Mouse (Mus musculus) kidney, embryonic 15.5 days (tissue): ENCODE measurements around the gene Ppp3ca. TPM values are rescaled to one million over a fixed set of nuclear protein-coding genes. Genes with fewer than 3 reads are reported as not detected.

ENCODE experiments used
- ATAC-seq: fragments of 200-750 bp; cut with Nextera tagmentation; replicated peaks from 2 replicates; pipeline ENCODE4 v1.8.0; 2017; ENCODE audit warnings: moderate TSS enrichment; ENCODE audit not compliant: low FRiP score
- H3K27ac ChIP-seq: fragments of 300-500 bp; sonication (generic); 2 replicates; pipeline ENCODE4 v1.5.1; 2015; ENCODE audit warnings: mild to moderate bottlenecking, inconsistent platforms
- H3K27me3 ChIP-seq: fragments of 300-500 bp; sonication (generic); 2 replicates; pipeline ENCODE4 v1.6.1; 2015; ENCODE audit warnings: inconsistent platforms
- H3K36me3 ChIP-seq: fragments of 300-500 bp; sonication (generic); 2 replicates; pipeline ENCODE4 v1.6.1; 2015; ENCODE audit warnings: inconsistent platforms
- H3K4me1 ChIP-seq: fragments of 300-500 bp; sonication (generic); 2 replicates; pipeline ENCODE4 v1.6.1; 2015; ENCODE audit warnings: inconsistent platforms
- H3K4me2 ChIP-seq: fragments of 300-500 bp; sonication (generic); 2 replicates; pipeline ENCODE4 v1.6.1; 2015; ENCODE audit warnings: moderate library complexity, mild to moderate bottlenecking, inconsistent platforms
- H3K4me3 ChIP-seq: fragments of 300-500 bp; sonication (generic); replicated peaks from 2 replicates; pipeline ENCODE4 v1.5.1; 2015; ENCODE audit warnings: mild to moderate bottlenecking, inconsistent platforms
- H3K9ac ChIP-seq: fragments of 300-500 bp; sonication (generic); 2 replicates; pipeline ENCODE4 v1.6.1; 2015; ENCODE audit warnings: mild to moderate bottlenecking, inconsistent platforms
- H3K9me3 ChIP-seq: fragments of 300-500 bp; sonication (generic); replicated peaks from 2 replicates; pipeline ENCODE4 v1.6.1; 2016; ENCODE audit warnings: inconsistent platforms
- WGBS: fragments of 180-500 bp; shearing (Covaris S2); methylation state at CpG from one replicate; pipeline ENCODE4 v1.1.7; 2015; ENCODE audit warnings: mixed read lengths; 5-methylcytosine and 5-hydroxymethylcytosine counted together
- polyA plus RNA-seq: library from polyadenylated mRNA; unstranded; fragments of >200 nt; fragmentation: Nextera tagmentation; extraction: Ambion mirVana; gene quantifications from 2 replicates; pipeline ENCODE4 v1.2.1, GENCODE M21; 2015

The Ppp3ca gene
- polyA plus RNA-seq, 1 experiment from 2014 or later, result 64.0 TPM

DNA sequence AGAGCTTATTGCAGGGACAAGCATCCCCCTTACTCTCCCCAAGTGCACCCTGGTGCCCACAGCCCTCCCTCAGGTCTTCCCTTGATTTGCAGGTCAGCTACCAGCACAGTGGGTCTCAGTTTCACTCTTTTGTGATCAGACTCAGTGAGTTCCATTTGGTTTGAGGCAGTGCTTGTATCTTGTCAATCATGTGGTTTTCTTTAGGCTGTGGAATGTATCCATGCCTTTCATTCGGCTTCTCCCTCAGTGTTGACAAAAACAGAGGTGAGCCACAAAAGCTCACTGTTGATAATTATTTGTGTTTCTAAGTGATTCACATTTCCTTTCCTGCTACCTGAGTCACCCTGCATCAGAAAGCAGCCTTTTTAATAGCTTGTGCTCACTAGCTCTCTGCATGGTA, 66.1 kb downstream of the Ppp3ca start:
- Histone ChIP-seq H3K9ac (no peak overlapping the region), H3K27me3 (no peaks in the 10 kb centered on the region), H3K9me3 (no peaks in the 10 kb centered on the region), H3K27ac (no peak overlapping the region), H3K36me3 (no peaks in the 10 kb centered on the region), H3K4me3 (no peak overlapping the region), H3K4me2 (no peak overlapping the region), H3K4me1 (0 out of 2 replicates have a peak, but pooled peaks cover 8% of the 10 kb centered on the region)
- WGBS, result 62% methylated on average over 1 of the region's 1 CpGs
- no peak for ATAC-seq

DNA sequence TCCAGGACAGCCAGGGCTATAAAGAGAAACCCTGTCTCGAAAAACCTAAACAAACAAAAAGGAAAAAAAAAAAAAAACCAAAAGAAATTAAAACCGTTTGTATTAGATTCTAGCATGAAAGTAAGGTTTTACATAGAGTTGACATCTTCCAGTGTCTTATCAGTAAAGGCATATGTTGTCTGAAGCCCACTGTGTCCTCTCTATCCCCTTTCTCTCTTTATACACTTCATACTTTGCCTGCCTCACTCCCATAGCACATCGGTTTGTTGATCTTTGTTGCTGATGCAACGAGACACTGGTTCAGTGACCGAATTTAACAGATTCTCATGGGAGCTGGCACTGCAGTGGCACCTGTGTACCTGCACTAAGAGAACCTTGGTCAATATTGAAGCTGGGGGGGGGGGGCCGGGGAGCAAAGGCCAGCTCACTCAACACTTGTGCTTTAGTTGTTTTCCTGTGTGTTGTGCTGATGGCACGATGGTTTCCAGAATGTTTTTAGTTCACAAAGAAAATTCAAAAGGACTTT, 66.9 kb downstream of the Ppp3ca start:
- no peak for ATAC-seq
- Histone ChIP-seq H3K4me1 (0 out of 2 replicates have a peak, but pooled peaks cover 8% of the 10 kb centered on the region), H3K4me3 (no peak overlapping the region), H3K27me3 (no peaks in the 10 kb centered on the region), H3K9ac (no peak overlapping the region), H3K36me3 (no peaks in the 10 kb centered on the region), H3K27ac (no peak overlapping the region), H3K9me3 (no peaks in the 10 kb centered on the region), H3K4me2 (no peak overlapping the region)
- 75% methylated on average over 7 of the region's 7 CpGs for WGBS

GRCm38 (mm10) chr3:136738474-136738873, 68.5 kb downstream of the Ppp3ca start:
- H3K36me3 ChIP-seq, result no peaks in the 10 kb centered on the region
- no peak overlapping the region for H3K27ac ChIP-seq
- no peaks in the 10 kb centered on the region for H3K27me3 ChIP-seq
- no peak overlapping the region for H3K4me3 ChIP-seq
- no peaks in the 10 kb centered on the region for H3K9me3 ChIP-seq
- 98% methylated on average over 1 of the region's 1 CpGs for WGBS
- H3K4me2 ChIP-seq, result no peak overlapping the region
- no peak overlapping the region for H3K9ac ChIP-seq
- no peaks in the 10 kb centered on the region for H3K4me1 ChIP-seq
- ATAC-seq, result no peak

- no peak for ATAC-seq
- no peak overlapping the region for H3K27ac ChIP-seq
- no peaks in the 10 kb centered on the region for H3K27me3 ChIP-seq
- 92% methylated on average over 5 of the region's 5 CpGs for WGBS
- no peaks in the 10 kb centered on the region for H3K4me1 ChIP-seq
- H3K9ac ChIP-seq, result no peak overlapping the region
- H3K9me3 ChIP-seq, result no peaks in the 10 kb centered on the region
- H3K4me2 ChIP-seq, result no peak overlapping the region
- no peak overlapping the region for H3K4me3 ChIP-seq
- H3K36me3 ChIP-seq, result no peaks in the 10 kb centered on the region
Measured at GRCm38 (mm10) chr3:136738914-136739313, 69.0 kb downstream of the Ppp3ca start.

- Histone ChIP-seq H3K27ac (no peak overlapping the region), H3K4me1 (no peaks in the 10 kb centered on the region; the same call in 1 of the 2 replicates), H3K4me2 (no peak overlapping the region), H3K9ac (no peak overlapping the region), H3K36me3 (no peaks in the 10 kb centered on the region), H3K4me3 (no peak overlapping the region), H3K9me3 (no peaks in the 10 kb centered on the region), H3K27me3 (no peaks in the 10 kb centered on the region)
- 72% methylated on average over 5 of the region's 5 CpGs for WGBS
- ATAC-seq, result no peak
Measured at GRCm38 (mm10) chr3:136741659-136742058, 71.7 kb downstream of the Ppp3ca start.

GRCm38 (mm10) chr3:136742258-136743057, 72.5 kb downstream of the Ppp3ca start:
- Histone ChIP-seq H3K27ac (no peak overlapping the region), H3K4me2 (no peak overlapping the region), H3K9me3 (no peaks in the 10 kb centered on the region), H3K36me3 (no peaks in the 10 kb centered on the region), H3K9ac (no peak overlapping the region), H3K4me3 (no peak overlapping the region), H3K4me1 (no peaks in the 10 kb centered on the region; the same call in 1 of the 2 replicates), H3K27me3 (no peaks in the 10 kb centered on the region)
- ATAC-seq, result no peak
- 83% methylated on average over 9 of the region's 9 CpGs for WGBS

DNA sequence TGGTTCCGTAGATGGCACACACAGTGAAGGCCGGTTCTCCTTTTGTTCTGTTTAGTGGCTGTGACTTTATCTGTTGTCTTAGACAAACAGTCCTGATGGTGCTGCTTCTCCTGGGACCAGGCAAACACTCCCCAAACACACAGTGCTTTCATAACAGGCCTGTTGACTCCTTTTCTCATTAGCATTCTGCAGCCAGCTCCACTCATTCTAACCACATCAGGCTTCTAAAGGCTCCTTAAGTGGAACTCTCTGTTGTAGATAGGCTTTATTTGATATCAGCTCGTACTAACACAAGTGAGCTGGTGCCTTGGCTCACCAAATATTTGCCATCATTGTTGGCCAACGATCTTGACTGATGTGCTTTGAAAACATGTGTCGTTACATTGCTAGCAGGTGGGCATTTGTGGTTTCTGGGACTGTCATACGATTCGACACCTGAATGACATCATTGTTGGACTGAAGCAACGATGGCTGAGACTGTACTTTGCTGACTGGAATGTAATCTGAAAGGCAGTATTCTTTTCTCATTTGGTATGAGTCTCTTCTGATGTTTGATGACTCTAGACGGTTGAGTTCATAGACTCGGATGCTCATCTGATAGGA, 74.5 kb downstream of the Ppp3ca start:
- H3K4me3 ChIP-seq, result no peak overlapping the region
- no peak for ATAC-seq
- H3K27me3 ChIP-seq, result no peaks in the 10 kb centered on the region
- H3K4me1 ChIP-seq, result no peaks in the 10 kb centered on the region; the same call in none of the 2 replicates
- H3K4me2 ChIP-seq, result no peak overlapping the region
- no peak overlapping the region for H3K27ac ChIP-seq
- WGBS, result 86% methylated on average over 10 of the region's 10 CpGs
- no peaks in the 10 kb centered on the region for H3K9me3 ChIP-seq
- H3K36me3 ChIP-seq, result no peaks in the 10 kb centered on the region
- H3K9ac ChIP-seq, result no peak overlapping the region

DNA sequence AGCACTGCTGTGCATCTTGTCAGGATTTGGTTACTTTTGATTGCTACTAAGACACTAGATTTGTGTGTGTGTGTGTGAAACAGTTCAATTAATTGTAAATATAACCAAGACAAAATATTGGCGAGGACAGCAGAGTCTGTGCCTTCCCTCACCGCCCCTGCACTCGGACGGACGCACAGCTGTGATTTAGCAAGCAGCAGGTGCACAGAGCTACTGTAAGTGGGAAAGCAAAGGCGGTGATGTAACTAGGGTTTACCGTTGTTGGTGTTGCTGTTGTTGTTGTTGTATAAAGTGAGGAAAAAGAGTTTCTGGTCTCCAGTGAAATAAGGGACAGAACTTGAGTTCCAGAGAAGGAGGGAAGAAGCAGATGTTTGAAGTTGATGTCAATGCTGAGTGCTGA, 75.5 kb downstream of the Ppp3ca start:
- no peak overlapping the region for H3K4me2 ChIP-seq
- no peak overlapping the region for H3K27ac ChIP-seq
- no peak for ATAC-seq
- H3K4me1 ChIP-seq, result no peaks in the 10 kb centered on the region; the same call in none of the 2 replicates
- H3K36me3 ChIP-seq, result no peaks in the 10 kb centered on the region
- H3K4me3 ChIP-seq, result no peak overlapping the region
- WGBS, result 76% methylated on average over 7 of the region's 7 CpGs
- H3K9me3 ChIP-seq, result no peaks in the 10 kb centered on the region
- no peak overlapping the region for H3K9ac ChIP-seq
- no peaks in the 10 kb centered on the region for H3K27me3 ChIP-seq

DNA sequence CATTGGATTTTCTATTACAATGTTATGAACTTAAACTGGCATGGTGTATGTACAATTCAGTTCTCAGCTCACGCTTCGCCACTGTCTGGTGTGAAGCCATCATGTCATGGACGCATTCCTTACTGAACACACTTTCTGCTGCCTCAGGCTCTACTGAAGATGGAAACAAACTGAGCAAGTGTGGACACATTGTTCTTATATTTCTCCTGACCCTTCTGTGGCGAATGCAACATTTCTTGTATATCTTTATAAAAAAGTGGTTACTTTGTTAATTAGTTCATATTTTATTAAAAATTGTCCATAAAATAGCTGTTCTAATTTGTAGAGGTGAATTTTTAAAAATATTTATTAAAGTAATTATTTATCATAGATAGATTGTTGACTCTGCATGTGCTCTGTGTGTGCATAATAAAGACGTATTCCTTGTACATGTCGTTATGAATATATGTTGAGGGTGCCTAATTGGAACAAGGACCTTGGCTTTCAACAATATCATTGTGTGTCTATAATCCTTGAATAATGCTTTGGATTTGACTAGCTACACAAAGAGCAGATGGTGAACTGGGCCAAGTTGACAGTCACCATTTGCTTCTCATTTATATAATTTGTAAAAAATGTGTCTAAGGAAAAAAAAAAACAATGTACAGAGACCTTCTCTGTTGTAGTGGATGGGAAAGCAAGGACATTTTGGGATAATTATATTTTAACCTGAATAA, 79.0 kb downstream of the Ppp3ca start:
- Histone ChIP-seq H3K27ac (no peak overlapping the region), H3K4me3 (no peak overlapping the region), H3K27me3 (no peaks in the 10 kb centered on the region), H3K9me3 (no peaks in the 10 kb centered on the region), H3K9ac (no peak overlapping the region), H3K4me2 (no peak overlapping the region), H3K4me1 (peaks cover 5% of the 10 kb centered on the region), H3K36me3 (no peaks in the 10 kb centered on the region)
- no peak for ATAC-seq
- 95% methylated on average over 6 of the region's 6 CpGs for WGBS

DNA sequence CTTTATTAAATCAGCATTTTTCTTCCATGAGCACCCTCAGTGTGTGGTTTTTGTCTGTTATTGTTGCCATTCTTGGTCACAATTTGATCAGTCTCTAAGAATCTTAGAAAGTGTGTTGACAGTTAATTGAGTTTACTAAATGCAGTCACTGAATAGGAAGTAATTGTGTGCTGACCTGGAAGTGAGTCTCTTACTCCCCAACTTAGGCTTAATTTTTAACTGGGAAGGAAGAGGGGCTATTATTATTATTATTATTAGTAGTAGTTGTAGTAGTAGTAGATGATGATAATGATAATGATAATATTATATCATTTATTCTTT, 79.5 kb downstream of the Ppp3ca start:
- Histone ChIP-seq H3K4me1 (peaks cover 5% of the 10 kb centered on the region), H3K4me3 (no peak overlapping the region), H3K27me3 (no peaks in the 10 kb centered on the region), H3K9ac (no peak overlapping the region), H3K4me2 (no peak overlapping the region), H3K27ac (no peak overlapping the region), H3K9me3 (no peaks in the 10 kb centered on the region), H3K36me3 (no peaks in the 10 kb centered on the region)
- ATAC-seq, result no peak

DNA sequence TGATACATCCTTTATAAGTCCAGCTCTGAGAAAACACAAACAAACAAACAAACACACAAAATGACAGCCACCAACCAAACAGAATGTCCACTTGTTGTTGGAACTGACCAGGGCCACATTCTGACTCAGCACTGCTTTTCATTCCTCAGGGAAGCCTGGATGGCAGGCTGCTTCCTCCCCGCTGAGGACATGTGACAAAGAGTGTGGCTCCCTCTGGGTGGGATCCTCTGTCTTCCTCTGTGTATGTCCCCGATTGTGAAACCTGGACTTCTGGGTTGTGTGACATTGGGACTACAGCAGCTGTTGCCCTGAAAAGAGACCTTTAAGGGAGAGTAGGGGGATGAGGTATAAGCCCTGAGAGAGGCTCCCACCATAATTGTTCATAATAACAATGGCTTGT, 80.0 kb downstream of the Ppp3ca start:
- Histone ChIP-seq H3K4me2 (no peak overlapping the region), H3K4me1 (peaks cover 5% of the 10 kb centered on the region), H3K9me3 (no peaks in the 10 kb centered on the region), H3K9ac (no peak overlapping the region), H3K36me3 (no peaks in the 10 kb centered on the region), H3K27me3 (no peaks in the 10 kb centered on the region), H3K4me3 (no peak overlapping the region), H3K27ac (no peak overlapping the region)
- WGBS, result 62% methylated on average over 2 of the region's 2 CpGs
- no peak for ATAC-seq

DNA sequence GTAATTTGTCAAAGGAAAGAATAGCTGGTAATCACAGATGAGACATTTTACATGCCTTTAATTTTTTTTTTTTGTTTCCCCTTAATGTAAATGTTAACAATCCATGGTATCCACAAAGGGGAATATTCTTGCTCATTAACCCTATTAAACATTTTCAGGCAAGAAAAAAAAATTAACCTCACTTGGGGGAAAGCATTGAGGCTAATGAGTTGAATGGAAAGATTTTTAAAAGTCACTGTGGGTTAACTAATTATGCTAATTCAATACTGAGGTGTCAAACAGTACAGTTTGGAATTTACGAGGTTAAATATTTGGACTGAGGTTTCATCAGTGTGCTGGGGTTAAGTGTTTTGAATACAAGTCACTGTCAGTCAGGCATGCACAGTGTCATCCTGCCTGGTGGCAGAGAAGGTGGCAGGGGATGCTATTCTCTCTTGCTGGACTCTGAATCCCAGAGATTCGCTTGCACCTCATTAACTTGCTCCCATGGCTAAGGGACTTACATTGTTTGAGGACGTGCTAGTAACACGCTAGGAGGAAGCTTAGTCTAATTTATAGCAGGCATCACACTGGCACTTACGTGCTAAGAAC, 82.3 kb downstream of the Ppp3ca start:
- Histone ChIP-seq H3K27ac (no peak overlapping the region), H3K4me1 (peaks cover 5% of the 10 kb centered on the region), H3K9me3 (no peaks in the 10 kb centered on the region), H3K27me3 (no peaks in the 10 kb centered on the region), H3K36me3 (no peaks in the 10 kb centered on the region), H3K4me3 (no peak overlapping the region), H3K9ac (no peak overlapping the region), H3K4me2 (no peak overlapping the region)
- no peak for ATAC-seq
- WGBS, result 32% methylated on average over 5 of the region's 5 CpGs
